Mouse (Mus musculus) stomach, embryonic 14.5 days (tissue): Measurements from ENCODE around the gene Rps18. TPM values are rescaled to one million over a fixed set of nuclear protein-coding genes. Genes with fewer than 3 reads are reported as not detected.
"Not testable (repeated sequence)": the region's sequence is repeated elsewhere in the genome, so short reads cannot be mapped to it uniquely, and the experiment has no call there.

Source experiments
- ATAC-seq: fragments of 200-750 bp; cut with Nextera tagmentation; 2 replicates; pipeline ENCODE4 v1.8.0; 2017; ENCODE audit warnings: low read depth, moderate TSS enrichment; ENCODE audit not compliant: insufficient number of reproducible peaks, insufficient read depth, low FRiP score
- H3K27ac ChIP-seq: fragments of 300-500 bp; sonication (generic); 2 replicates; pipeline ENCODE4 v1.5.1; 2014; ENCODE audit warnings: mild to moderate bottlenecking, low read length, moderate library complexity, mixed read lengths
- H3K27me3 ChIP-seq: fragments of 300-500 bp; sonication (generic); 2 replicates; pipeline ENCODE4 v1.6.1; 2014; ENCODE audit warnings: low read length, control low read depth, mixed read lengths; ENCODE audit not compliant: control insufficient read depth, insufficient read depth
- H3K36me3 ChIP-seq: fragments of 300-500 bp; sonication (generic); 2 replicates; pipeline ENCODE4 v1.6.1; 2014; ENCODE audit warnings: mild to moderate bottlenecking, control low read depth, low read length, moderate library complexity, mixed read lengths; ENCODE audit not compliant: control insufficient read depth, insufficient read depth
- H3K4me1 ChIP-seq: fragments of 300-500 bp; sonication (generic); 2 replicates; pipeline ENCODE4 v1.6.1; 2014; ENCODE audit warnings: low read length, control low read depth, mixed read lengths; ENCODE audit not compliant: control insufficient read depth, insufficient read depth
- H3K4me2 ChIP-seq: fragments of 300-500 bp; sonication (generic); replicated peaks from 2 replicates; pipeline ENCODE4 v1.6.1; 2014; ENCODE audit warnings: low read depth, low read length, control low read depth
- H3K4me3 ChIP-seq: fragments of 300-500 bp; sonication (generic); 2 replicates; pipeline ENCODE4 v1.5.1; 2014; ENCODE audit warnings: low read depth, low read length, control low read depth
- H3K9ac ChIP-seq: fragments of 300-500 bp; sonication (generic); replicated peaks from 2 replicates; pipeline ENCODE4 v1.6.1; 2014; ENCODE audit warnings: low read depth, mild to moderate bottlenecking, control low read depth, low read length, moderate library complexity, mixed read lengths
- H3K9me3 ChIP-seq: fragments of 300-500 bp; sonication (generic); 2 replicates; pipeline ENCODE4 v1.6.1; 2016; ENCODE audit warnings: low read depth, low read length, control low read depth; ENCODE audit not compliant: control insufficient read depth
- WGBS: fragments of 180-500 bp; shearing (Covaris S2); extraction: QIAGEN DNeasy Blood & Tissue Kit; methylation state at CpG from one replicate; pipeline ENCODE4 v1.1.7; 2014; 5-methylcytosine and 5-hydroxymethylcytosine counted together
- polyA plus RNA-seq: library from polyadenylated mRNA; unstranded; fragments of >200 nt; fragmentation: Nextera tagmentation; extraction: Ambion mirVana; gene quantifications from 2 replicates; pipeline ENCODE4 v1.2.1, GENCODE M21; 2014

Rps18 gene
- 2,047 and 2,164 TPM in 2 replicates for polyA plus RNA-seq

DNA sequence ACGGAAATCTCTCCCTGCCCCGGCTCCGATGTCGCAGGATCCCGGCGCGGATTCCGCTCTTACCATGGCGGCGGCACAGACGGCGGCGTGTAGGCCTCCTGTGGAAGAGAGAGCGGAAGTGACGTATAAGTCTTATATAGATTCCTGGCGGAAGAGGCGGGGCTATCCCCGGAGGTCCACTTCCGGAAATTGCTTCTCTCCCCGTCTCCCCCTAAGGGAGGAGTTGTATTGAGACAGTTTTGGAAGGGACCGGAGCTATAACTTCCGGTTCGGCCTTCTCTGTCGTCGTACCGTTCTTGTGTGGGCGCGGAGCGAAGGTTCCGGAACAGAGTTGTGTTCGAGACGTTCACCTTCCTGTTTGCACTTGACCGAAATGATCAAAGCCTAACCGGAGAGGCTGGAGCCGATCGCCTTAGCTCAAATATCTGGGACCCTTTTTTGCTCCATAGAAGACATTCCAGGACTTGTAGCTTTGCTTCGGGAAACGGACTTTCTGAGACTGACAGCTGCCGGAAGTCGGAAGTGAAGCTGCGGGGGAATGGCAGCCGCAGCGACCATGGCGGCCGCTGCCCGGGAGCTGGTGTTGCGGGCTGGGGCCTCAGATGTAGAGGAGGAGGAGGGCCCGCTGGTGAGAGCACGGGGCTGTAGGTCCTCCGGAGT, at the start of gene Rps18, which contains the start of gene Vps52:
Rps18 (minus strand) TSS at position 447 of the 660 bp plus-strand sequence.
Vps52 (plus strand) TSS at position 258 of the 660 bp plus-strand sequence.
- H3K36me3 ChIP-seq = peaks cover 35% of the 10 kb centered on the region
- H3K9ac ChIP-seq = peak within 1 kb of the TSS; percentile 97
- no peaks in the 10 kb centered on the region for H3K9me3 ChIP-seq
- peak within 1 kb of the TSS; percentile 100 for H3K4me2 ChIP-seq
- under 1% methylated on average over 50 of the region's 50 CpGs for WGBS
- peak within 1 kb of the TSS; percentile 99 for H3K4me3 ChIP-seq
- peaks cover 30% of the 10 kb centered on the region; the same call in 1 of the 2 replicates for H3K4me1 ChIP-seq
- H3K27me3 ChIP-seq = no peaks in the 10 kb centered on the region
- H3K27ac ChIP-seq = peak within 1 kb of the TSS; percentile 94
- peak; percentile 89 for ATAC-seq

DNA sequence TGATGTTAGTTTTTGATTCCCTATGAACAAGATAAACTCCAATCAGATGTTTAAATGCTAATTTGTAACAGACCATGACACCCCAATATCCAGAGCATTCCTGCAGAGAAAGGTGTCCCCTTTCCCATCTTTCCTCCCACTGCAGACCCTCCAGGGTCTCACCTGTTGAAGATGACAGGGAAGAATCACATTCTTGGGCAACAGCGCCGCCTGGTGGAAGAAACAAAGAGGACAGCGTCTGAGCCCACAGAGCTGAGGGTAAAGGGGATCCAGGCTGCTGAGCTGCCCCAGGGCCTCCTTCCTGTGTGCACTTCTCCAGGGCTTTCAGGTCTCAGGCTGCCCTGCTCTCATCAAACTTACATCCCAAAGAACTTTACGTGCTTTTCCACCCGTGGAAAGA, 47.6 kb upstream of the Rps18 start:
- no peak for ATAC-seq

DNA sequence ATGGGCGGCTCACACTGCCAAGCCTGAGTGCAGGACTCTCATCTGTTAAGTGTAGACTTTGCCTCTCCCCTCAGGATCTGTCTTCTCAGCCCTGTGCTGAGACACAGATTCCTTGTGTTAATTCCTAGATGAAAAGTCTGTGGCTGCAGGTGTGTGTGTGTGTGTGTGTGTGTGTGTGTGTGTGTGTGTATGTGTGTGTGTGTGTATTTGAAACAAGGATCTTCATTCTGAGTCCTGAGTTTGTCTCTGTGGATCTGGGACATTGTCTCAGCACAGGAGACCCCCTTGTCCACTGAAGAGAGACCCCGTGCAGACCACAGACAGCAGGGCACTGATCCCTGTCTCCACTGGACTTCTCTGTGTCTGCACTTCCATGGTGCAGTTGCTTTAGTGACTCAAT, 45.0 kb upstream of the Rps18 start:
- not testable (repeated sequence) for H3K4me3 ChIP-seq, H3K4me2 ChIP-seq

More for the DNA sequence above, 47.6 kb upstream of the Rps18 start:
- Histone ChIP-seq H3K9me3 (no peaks in the 10 kb centered on the region), H3K27ac (no peak overlapping the region), H3K4me1 (no peaks in the 10 kb centered on the region), H3K9ac (no peak overlapping the region), H3K4me2 (no peak overlapping the region), H3K4me3 (no peak overlapping the region), H3K36me3 (no peaks in the 10 kb centered on the region), H3K27me3 (peaks cover 8% of the 10 kb centered on the region; the same call in 1 of the 2 replicates)
- WGBS = 4% methylated on average over 5 of the region's 5 CpGs

DNA sequence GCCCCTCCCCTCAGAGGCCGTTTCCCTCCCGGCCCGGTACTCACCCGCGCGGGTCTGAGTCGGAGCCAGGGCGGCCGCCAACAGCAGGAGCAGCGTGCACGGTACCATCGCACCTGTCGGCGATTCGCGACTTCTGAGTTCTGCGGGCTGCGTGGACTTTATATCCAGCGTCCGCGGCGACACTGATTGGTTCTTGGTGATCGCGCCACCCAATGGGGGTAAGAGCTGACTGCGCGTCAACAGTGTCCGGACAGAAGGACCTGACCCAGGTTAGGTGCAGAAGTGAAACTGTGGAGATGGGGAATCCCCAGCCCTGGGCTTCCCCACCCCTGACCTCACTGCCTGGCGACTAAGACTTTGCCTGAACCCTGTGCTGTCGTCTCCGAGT, 44.3 kb upstream of the Rps18 start, which contains the start of gene H2-K1:
H2-K1 (minus strand) TSS at position 198 of the 388 bp plus-strand sequence.
- Histone ChIP-seq H3K9me3 (no peaks in the 10 kb centered on the region), H3K4me2 (peak within 1 kb of the TSS; percentile 98), H3K27me3 (peaks cover 8% of the 10 kb centered on the region; the same call in 1 of the 2 replicates), H3K4me1 (no peaks in the 10 kb centered on the region), H3K36me3 (no peaks in the 10 kb centered on the region), H3K27ac (no peak within 1 kb of the TSS), H3K4me3 (peak within 1 kb of the TSS; percentile 49), H3K9ac (peak within 1 kb of the TSS; percentile 33; the same call in 1 of the 2 replicates)
- WGBS = under 1% methylated on average over 24 of the region's 30 CpGs
- peak; percentile 93 for ATAC-seq

More for the DNA sequence above, 45.0 kb upstream of the Rps18 start:
- H3K27me3 ChIP-seq, H3K36me3 ChIP-seq, H3K9ac ChIP-seq, H3K9me3 ChIP-seq, H3K4me1 ChIP-seq, H3K27ac ChIP-seq, ATAC-seq: not testable (repeated sequence)
- WGBS = 46% methylated on average over 2 of the region's 2 CpGs

DNA sequence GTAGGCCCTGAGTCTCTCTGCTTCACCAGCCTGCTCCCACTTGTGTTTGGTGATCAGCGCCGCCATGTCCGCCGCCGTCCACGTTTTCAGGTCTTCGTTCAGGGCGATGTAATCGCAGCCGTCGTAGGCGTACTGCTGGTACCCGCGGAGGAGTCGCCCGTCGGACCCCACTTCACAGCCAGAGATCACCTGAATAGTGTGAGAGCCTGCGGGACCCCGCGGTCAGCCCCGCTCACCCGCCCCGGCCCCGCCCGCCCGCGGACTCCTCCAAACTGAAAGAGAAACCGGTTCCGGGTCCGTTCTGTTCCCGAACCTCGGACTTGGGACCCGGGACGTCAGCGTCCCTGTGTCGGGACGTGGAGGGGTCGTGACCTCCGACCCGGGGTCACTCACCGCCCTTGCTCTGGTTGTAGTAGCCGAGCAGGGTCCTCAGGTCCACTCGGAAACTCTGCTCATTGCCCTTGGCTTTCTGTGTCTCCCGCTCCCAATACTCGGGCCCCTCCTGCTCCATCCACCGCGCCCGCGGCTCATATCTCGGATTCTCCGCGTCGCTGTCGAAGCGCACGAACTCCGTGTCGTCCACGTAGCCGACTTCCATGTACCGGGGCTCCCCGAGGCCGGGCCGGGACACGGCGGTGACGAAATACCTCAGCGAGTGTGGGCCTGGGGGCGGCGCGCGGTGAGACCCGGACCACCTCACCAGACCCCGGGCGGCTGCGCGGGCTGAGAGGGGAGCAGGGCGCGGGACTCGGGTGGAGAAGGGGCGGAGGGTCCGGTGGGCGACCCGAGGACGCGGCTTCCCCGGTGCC, 43.7 kb upstream of the Rps18 start:
- Histone ChIP-seq H3K4me1 (no peaks in the 10 kb centered on the region), H3K27ac (no peak overlapping the region), H3K4me3 (peak overlapping the region; percentile 49), H3K9ac (peak overlapping the region; percentile 33; the same call in 1 of the 2 replicates), H3K4me2 (peak overlapping the region; percentile 98), H3K9me3 (no peaks in the 10 kb centered on the region), H3K36me3 (no peaks in the 10 kb centered on the region), H3K27me3 (peaks cover 8% of the 10 kb centered on the region; the same call in 1 of the 2 replicates)
- ATAC-seq = peak; percentile 14; the same call in 1 of the 2 replicates
- WGBS = 3% methylated on average over 80 of the region's 87 CpGs

DNA sequence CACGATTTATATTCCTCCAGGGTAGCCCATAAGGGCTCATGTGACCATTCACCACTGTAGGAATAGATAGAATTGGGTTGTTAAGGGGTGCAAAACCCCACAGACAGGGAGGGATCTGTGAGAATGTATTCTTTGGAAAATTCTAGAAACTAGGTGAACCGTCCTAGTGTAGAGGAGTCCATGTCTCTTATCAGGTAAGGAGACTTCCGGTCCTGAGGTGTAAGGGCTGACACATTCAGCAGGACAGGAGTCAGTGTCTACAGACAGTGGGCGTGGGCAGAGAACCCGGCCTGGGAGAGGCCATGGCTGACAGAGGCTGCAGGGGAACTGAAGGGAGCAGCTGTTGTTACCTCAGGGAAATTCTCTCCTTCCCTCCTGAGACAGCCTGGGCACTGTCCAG, 42.9 kb upstream of the Rps18 start:
- not testable (repeated sequence) for H3K36me3 ChIP-seq, H3K4me1 ChIP-seq, H3K4me3 ChIP-seq, H3K27me3 ChIP-seq, H3K27ac ChIP-seq, H3K4me2 ChIP-seq, ATAC-seq, H3K9me3 ChIP-seq, H3K9ac ChIP-seq
- 48% methylated on average over 5 of the region's 5 CpGs for WGBS

DNA sequence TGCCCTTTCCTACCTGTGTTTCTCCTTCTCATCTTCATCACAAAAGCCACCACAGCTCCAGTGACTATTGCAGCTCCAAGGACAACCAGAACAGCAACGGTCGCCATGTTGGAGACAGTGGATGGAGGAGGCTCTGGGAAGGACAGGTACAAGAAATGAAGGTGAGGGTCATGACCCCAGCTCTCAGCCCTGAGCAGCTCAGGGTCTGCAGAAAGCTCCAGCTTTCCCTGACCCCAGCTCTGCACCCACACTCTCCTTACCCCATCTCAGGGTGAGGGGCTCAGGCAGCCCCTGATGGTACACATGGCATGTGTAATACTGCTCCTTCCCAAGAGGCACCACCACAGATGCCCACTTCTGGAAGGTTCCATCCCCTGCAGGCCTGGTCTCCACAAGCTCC, 41.2 kb upstream of the Rps18 start:
- ATAC-seq, H3K27me3 ChIP-seq, H3K4me1 ChIP-seq, H3K9ac ChIP-seq, H3K9me3 ChIP-seq, H3K36me3 ChIP-seq, H3K4me2 ChIP-seq, H3K27ac ChIP-seq, H3K4me3 ChIP-seq: not testable (repeated sequence)
- WGBS = 88% methylated on average over 2 of the region's 2 CpGs

DNA sequence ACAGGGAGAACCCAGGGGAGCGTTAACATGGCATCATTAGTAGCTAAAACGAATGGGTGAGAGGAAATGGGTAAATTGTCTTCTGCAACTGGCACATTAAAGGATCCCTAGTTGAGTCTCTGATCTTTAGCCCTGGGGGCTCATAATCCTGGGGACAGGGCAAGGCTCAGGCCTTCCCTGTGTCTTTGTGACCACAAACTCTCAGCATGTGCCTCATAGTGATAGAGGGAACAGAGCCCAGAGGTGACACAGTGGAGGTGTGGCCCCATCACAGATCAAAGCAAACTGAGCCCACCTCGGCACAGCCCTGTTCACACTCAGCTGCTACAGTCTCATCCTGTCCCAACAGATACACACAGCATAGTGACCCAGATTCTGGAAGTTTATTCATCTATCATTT, 39.9 kb upstream of the Rps18 start:
- H3K36me3 ChIP-seq = no peaks in the 10 kb centered on the region
- no peak overlapping the region for H3K9ac ChIP-seq
- no peak for ATAC-seq
- H3K4me1 ChIP-seq = no peaks in the 10 kb centered on the region
- no peak overlapping the region for H3K4me2 ChIP-seq
- H3K27me3 ChIP-seq = peaks cover 4% of the 10 kb centered on the region; the same call in 1 of the 2 replicates
- no peak overlapping the region for H3K4me3 ChIP-seq
- WGBS = 22% methylated on average over 3 of the region's 3 CpGs
- no peak overlapping the region for H3K27ac ChIP-seq
- H3K9me3 ChIP-seq = no peaks in the 10 kb centered on the region
